Mouse (Mus musculus) intestine, embryonic 16.5 days (tissue): ENCODE data around the gene Tnfrsf12a. TPM values are rescaled to one million over a fixed set of nuclear protein-coding genes. Genes with fewer than 3 reads are reported as not detected.

ENCODE experiments used
- ATAC-seq: fragments of 200-750 bp; cut with Nextera tagmentation; 2 replicates; pipeline ENCODE4 v1.8.0; 2017; ENCODE audit warnings: moderate TSS enrichment, moderate library complexity
- H3K27ac ChIP-seq: fragments of 300-500 bp; sonication (generic); 2 replicates; pipeline ENCODE4 v1.5.1; 2014; ENCODE audit warnings: mild to moderate bottlenecking, low read length
- H3K27me3 ChIP-seq: fragments of 300-500 bp; sonication (generic); replicated peaks from 2 replicates; pipeline ENCODE4 v1.6.1; 2014; ENCODE audit warnings: low read length, control low read depth, mixed read lengths; ENCODE audit not compliant: control insufficient read depth, insufficient read depth
- H3K36me3 ChIP-seq: fragments of 300-500 bp; sonication (generic); 2 replicates; pipeline ENCODE4 v1.6.1; 2014; ENCODE audit warnings: low read length, control low read depth; ENCODE audit not compliant: control insufficient read depth, insufficient read depth
- H3K4me1 ChIP-seq: fragments of 300-500 bp; sonication (generic); 2 replicates; pipeline ENCODE4 v1.6.1; 2014; ENCODE audit warnings: low read length, control low read depth, mixed read lengths; ENCODE audit not compliant: control insufficient read depth, insufficient read depth
- H3K4me2 ChIP-seq: fragments of 300-500 bp; sonication (generic); 2 replicates; pipeline ENCODE4 v1.6.1; 2014; ENCODE audit warnings: low read depth, low read length, control low read depth
- H3K4me3 ChIP-seq: fragments of 300-500 bp; sonication (generic); 2 replicates; pipeline ENCODE4 v1.5.1; 2014; ENCODE audit warnings: mild to moderate bottlenecking, low read length
- H3K9ac ChIP-seq: fragments of 300-500 bp; sonication (generic); 2 replicates; pipeline ENCODE4 v1.6.1; 2014; ENCODE audit warnings: low read depth, low read length
- H3K9me3 ChIP-seq: fragments of 300-500 bp; sonication (generic); 2 replicates; pipeline ENCODE4 v1.6.1; 2016; ENCODE audit warnings: low read length, control low read depth; ENCODE audit not compliant: control insufficient read depth
- WGBS: fragments of 180-500 bp; shearing (Covaris S2); extraction: QIAGEN DNeasy Blood & Tissue Kit; methylation state at CpG from one replicate; pipeline ENCODE4 v1.1.7; 2014; 5-methylcytosine and 5-hydroxymethylcytosine counted together
- polyA plus RNA-seq: library from polyadenylated mRNA; unstranded; fragments of >200 nt; fragmentation: Nextera tagmentation; extraction: Ambion mirVana; gene quantifications from 2 replicates; pipeline ENCODE4 v1.2.1, GENCODE M21; 2015

Tnfrsf12a gene
- polyA plus RNA-seq, 1 experiment from 2014 or later, result 22.8 TPM

- Histone ChIP-seq H3K9ac (peak overlapping the region; percentile 81), H3K36me3 (peaks cover 8% of the 10 kb centered on the region), H3K27ac (peak overlapping the region; percentile 63; the same call in 1 of the 2 replicates), H3K9me3 (no peaks in the 10 kb centered on the region), H3K4me2 (peak overlapping the region; percentile 97), H3K4me1 (peaks cover 35% of the 10 kb centered on the region), H3K4me3 (peak overlapping the region; percentile 81), H3K27me3 (peaks cover 8% of the 10 kb centered on the region; the same call in 1 of the 2 replicates)
- ATAC-seq, result no peak
- WGBS, result 38% methylated on average over 9 of the region's 9 CpGs
These were observed 2.9 kb downstream of the Tnfrsf12a start for GRCm38 (mm10) chr17:23674271-23674952.

GRCm38 (mm10) chr17:23673424-23674073 lies 3.7 kb downstream of the Tnfrsf12a start, which contains the start of the genes Hcfc1r1 and Thoc6:
Hcfc1r1 (plus strand) TSS chr17:23673596.
Thoc6 (minus strand) TSS chr17:23673882.
- Histone ChIP-seq H3K9ac (peak within 1 kb of the TSS; percentile 81), H3K36me3 (peaks cover 14% of the 10 kb centered on the region), H3K27ac (peak within 1 kb of the TSS; percentile 82), H3K4me2 (peak within 1 kb of the TSS; percentile 97), H3K4me1 (peaks cover 35% of the 10 kb centered on the region), H3K4me3 (peak within 1 kb of the TSS; percentile 81), H3K27me3 (no peaks in the 10 kb centered on the region), H3K9me3 (no peaks in the 10 kb centered on the region)
- under 1% methylated on average over 45 of the region's 45 CpGs for WGBS
- peak; percentile 95 for ATAC-seq

GRCm38 (mm10) chr17:23672761-23673160 lies 4.5 kb downstream of the Tnfrsf12a start:
- Histone ChIP-seq H3K36me3 (peaks cover 14% of the 10 kb centered on the region), H3K9ac (peak overlapping the region; percentile 81; the same call in 1 of the 2 replicates), H3K4me1 (peaks cover 35% of the 10 kb centered on the region), H3K27ac (no peak overlapping the region), H3K4me2 (peak overlapping the region; percentile 97), H3K27me3 (no peaks in the 10 kb centered on the region), H3K4me3 (peak overlapping the region; percentile 81), H3K9me3 (no peaks in the 10 kb centered on the region)
- WGBS, result 45% methylated on average over 3 of the region's 3 CpGs
- ATAC-seq, result no peak

GRCm38 (mm10) chr17:23671519-23671918 lies 5.7 kb downstream of the Tnfrsf12a start:
- peaks cover 14% of the 10 kb centered on the region for H3K36me3 ChIP-seq
- no peaks in the 10 kb centered on the region for H3K9me3 ChIP-seq
- H3K27ac ChIP-seq, result no peak overlapping the region
- no peak overlapping the region for H3K4me2 ChIP-seq
- H3K9ac ChIP-seq, result no peak overlapping the region
- 93% methylated on average over 3 of the region's 3 CpGs for WGBS
- no peak for ATAC-seq
- no peak overlapping the region for H3K4me3 ChIP-seq
- H3K4me1 ChIP-seq, result peaks cover 29% of the 10 kb centered on the region
- H3K27me3 ChIP-seq, result no peaks in the 10 kb centered on the region

- Histone ChIP-seq H3K36me3 (peaks cover 14% of the 10 kb centered on the region), H3K9me3 (no peaks in the 10 kb centered on the region), H3K27ac (no peak overlapping the region), H3K4me3 (no peak overlapping the region), H3K4me2 (no peak overlapping the region), H3K9ac (no peak overlapping the region), H3K4me1 (peaks cover 20% of the 10 kb centered on the region), H3K27me3 (no peaks in the 10 kb centered on the region)
- no peak for ATAC-seq
- 91% methylated on average over 7 of the region's 7 CpGs for WGBS
These were observed 6.7 kb downstream of the Tnfrsf12a start for GRCm38 (mm10) chr17:23670516-23671074.

- H3K27me3 ChIP-seq, result peaks cover 9% of the 10 kb centered on the region
- no peaks in the 10 kb centered on the region for H3K4me1 ChIP-seq
- ATAC-seq, result no peak
- H3K4me3 ChIP-seq, result no peak overlapping the region
- H3K27ac ChIP-seq, result no peak overlapping the region
- no peak overlapping the region for H3K4me2 ChIP-seq
- no peaks in the 10 kb centered on the region for H3K9me3 ChIP-seq
- H3K9ac ChIP-seq, result no peak overlapping the region
- peaks cover 14% of the 10 kb centered on the region for H3K36me3 ChIP-seq
- 82% methylated on average over 14 of the region's 14 CpGs for WGBS
These were observed 11.8 kb downstream of the Tnfrsf12a start for GRCm38 (mm10) chr17:23665511-23665910.

GRCm38 (mm10) chr17:23664556-23665021 lies 12.7 kb downstream of the Tnfrsf12a start:
- peak; percentile 68 for ATAC-seq
- no peaks in the 10 kb centered on the region for H3K9me3 ChIP-seq
- H3K9ac ChIP-seq, result no peak overlapping the region
- H3K4me3 ChIP-seq, result no peak overlapping the region
- H3K27me3 ChIP-seq, result peaks cover 13% of the 10 kb centered on the region
- H3K4me2 ChIP-seq, result no peak overlapping the region
- no peaks in the 10 kb centered on the region for H3K4me1 ChIP-seq
- no peak overlapping the region for H3K27ac ChIP-seq
- peaks cover 6% of the 10 kb centered on the region for H3K36me3 ChIP-seq
- WGBS, result 15% methylated on average over 5 of the region's 5 CpGs

GRCm38 (mm10) chr17:23661526-23661925 lies 15.7 kb downstream of the Tnfrsf12a start:
- no peaks in the 10 kb centered on the region for H3K36me3 ChIP-seq
- H3K27ac ChIP-seq, result no peak overlapping the region
- H3K9ac ChIP-seq, result no peak overlapping the region
- 3% methylated on average over 9 of the region's 9 CpGs for WGBS
- peaks cover 13% of the 10 kb centered on the region for H3K27me3 ChIP-seq
- no peak for ATAC-seq
- H3K9me3 ChIP-seq, result no peaks in the 10 kb centered on the region
- no peaks in the 10 kb centered on the region for H3K4me1 ChIP-seq
- no peak overlapping the region for H3K4me2 ChIP-seq
- no peak overlapping the region for H3K4me3 ChIP-seq

- peak; percentile 55 for ATAC-seq
- Histone ChIP-seq H3K27ac (no peak overlapping the region), H3K27me3 (peaks cover 13% of the 10 kb centered on the region), H3K36me3 (no peaks in the 10 kb centered on the region), H3K4me2 (peak overlapping the region; percentile 63), H3K9ac (peak overlapping the region; percentile 41; the same call in 1 of the 2 replicates), H3K9me3 (no peaks in the 10 kb centered on the region), H3K4me1 (no peaks in the 10 kb centered on the region), H3K4me3 (peak overlapping the region; percentile 48)
- WGBS, result 3% methylated on average over 14 of the region's 14 CpGs
These were observed 16.4 kb downstream of the Tnfrsf12a start for GRCm38 (mm10) chr17:23660876-23661200.
